Mouse (Mus musculus) myocyte (in vitro differentiated cells): ENCODE measurements around the gene Stard5.

Experiments used
- CEBPB ChIP-seq: IDR thresholded peaks from 2 replicates; pipeline ENCODE4 v1.6.1; 2011; ENCODE audit warnings: mild to moderate bottlenecking, moderate library complexity; ENCODE audit not compliant: poor library complexity, insufficient read depth, severe bottlenecking
- E2F4 ChIP-seq: IDR thresholded peaks from one replicate; pipeline ENCODE4 v1.6.1; 2011; ENCODE audit warnings: mild to moderate bottlenecking, control low read depth, moderate library complexity; ENCODE audit not compliant: insufficient read depth
- MAX ChIP-seq: IDR thresholded peaks from one replicate; pipeline ENCODE4 v1.6.1; 2011; ENCODE audit warnings: low read depth, mild to moderate bottlenecking, control low read depth
- MYOD1 ChIP-seq, 3 experiments: IDR thresholded peaks; one replicate each; pipeline ENCODE4 v1.6.1; 2011; ENCODE audit warnings: control low read depth in 2 of 3, low read depth in 2 of 3, mild to moderate bottlenecking in 2 of 3, moderate library complexity in 1 of 3; ENCODE audit not compliant: insufficient read length in 2 of 3, control insufficient read depth in 1 of 3
- MYOG ChIP-seq, 3 experiments: IDR thresholded peaks; one replicate each; pipeline ENCODE4 v1.6.1; 2011; ENCODE audit warnings: control low read depth in 2 of 3, low read depth in 2 of 3, mild to moderate bottlenecking in 2 of 3; ENCODE audit not compliant: insufficient read length in 2 of 3, control insufficient read depth in 1 of 3, insufficient read depth in 1 of 3
- POLR2A ChIP-seq: IDR thresholded peaks from one replicate; pipeline ENCODE4 v1.6.1; 2011; ENCODE audit warnings: low read depth, mild to moderate bottlenecking, control low read depth, moderate library complexity; ENCODE audit not compliant: insufficient read length
- POLR2AphosphoS2 ChIP-seq: IDR thresholded peaks from one replicate; pipeline ENCODE4 v1.6.1; 2011; ENCODE audit warnings: low read depth, control low read depth; ENCODE audit not compliant: insufficient read length
- REST ChIP-seq: IDR thresholded peaks from one replicate; pipeline ENCODE4 v1.6.1; 2011; ENCODE audit warnings: mild to moderate bottlenecking, control low read depth, moderate library complexity; ENCODE audit not compliant: insufficient read depth, insufficient read length
- SRF ChIP-seq: IDR thresholded peaks from one replicate; pipeline ENCODE4 v1.6.1; 2011; ENCODE audit warnings: low read depth; ENCODE audit not compliant: control insufficient read depth, insufficient read length
- TCF12 ChIP-seq: IDR thresholded peaks from one replicate; pipeline ENCODE4 v1.6.1; 2011; ENCODE audit warnings: mild to moderate bottlenecking, control low read depth; ENCODE audit not compliant: poor library complexity, insufficient read depth, severe bottlenecking
- TCF3 ChIP-seq: IDR thresholded peaks from one replicate; pipeline ENCODE4 v1.6.1; 2011; ENCODE audit warnings: low read depth, control low read depth; ENCODE audit not compliant: insufficient read length
- USF1 ChIP-seq: IDR thresholded peaks from one replicate; pipeline ENCODE4 v1.6.1; 2011; ENCODE audit warnings: low read depth, mild to moderate bottlenecking, control low read depth, moderate library complexity

DNA sequence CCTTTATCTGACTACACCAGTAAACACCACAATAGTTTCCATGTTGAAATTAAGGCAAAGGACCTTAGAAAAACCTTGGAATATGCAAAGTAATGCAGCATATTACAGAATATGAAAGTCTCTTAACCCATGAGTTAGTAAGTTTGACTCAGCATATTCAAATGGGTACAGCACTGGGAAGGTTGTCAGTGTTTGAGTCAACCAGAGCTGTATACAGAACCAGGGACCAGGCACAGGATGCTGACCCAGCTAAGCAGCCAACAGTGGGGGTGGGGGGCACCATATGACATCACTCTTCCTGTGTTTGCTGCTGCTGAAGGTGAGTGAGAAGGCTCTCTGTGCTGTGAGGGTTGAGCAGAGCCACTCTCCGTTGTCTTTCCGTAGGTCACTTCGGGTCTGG, 34.7 kb upstream of the Stard5 start:
- no peak for TF ChIP-seq POLR2A
- TF ChIP-seq REST = no peak
- TF ChIP-seq MYOD1 (IDR thresholded peaks at IDR 0.05; ENCODE audit: control insufficient read depth in 1 of 3, insufficient read length in 2 of 3, low read depth in 2 of 3) = no peak
- TF ChIP-seq MAX = no peak
- no peak for TF ChIP-seq TCF12
- TF ChIP-seq POLR2AphosphoS2 = no peak
- TF ChIP-seq E2F4 = no peak
- TF ChIP-seq SRF = no peak
- no peak for TF ChIP-seq USF1
- TF ChIP-seq MYOG (IDR thresholded peaks at IDR 0.05; ENCODE audit: control insufficient read depth in 1 of 3, insufficient read depth in 1 of 3, insufficient read length in 2 of 3, low read depth in 2 of 3) = no peak
- TF ChIP-seq CEBPB = no peak
- TF ChIP-seq TCF3 = no peak
